Mouse (Mus musculus): ENCODE data around the gene Pkhd1.

The Pkhd1 gene

DNA sequence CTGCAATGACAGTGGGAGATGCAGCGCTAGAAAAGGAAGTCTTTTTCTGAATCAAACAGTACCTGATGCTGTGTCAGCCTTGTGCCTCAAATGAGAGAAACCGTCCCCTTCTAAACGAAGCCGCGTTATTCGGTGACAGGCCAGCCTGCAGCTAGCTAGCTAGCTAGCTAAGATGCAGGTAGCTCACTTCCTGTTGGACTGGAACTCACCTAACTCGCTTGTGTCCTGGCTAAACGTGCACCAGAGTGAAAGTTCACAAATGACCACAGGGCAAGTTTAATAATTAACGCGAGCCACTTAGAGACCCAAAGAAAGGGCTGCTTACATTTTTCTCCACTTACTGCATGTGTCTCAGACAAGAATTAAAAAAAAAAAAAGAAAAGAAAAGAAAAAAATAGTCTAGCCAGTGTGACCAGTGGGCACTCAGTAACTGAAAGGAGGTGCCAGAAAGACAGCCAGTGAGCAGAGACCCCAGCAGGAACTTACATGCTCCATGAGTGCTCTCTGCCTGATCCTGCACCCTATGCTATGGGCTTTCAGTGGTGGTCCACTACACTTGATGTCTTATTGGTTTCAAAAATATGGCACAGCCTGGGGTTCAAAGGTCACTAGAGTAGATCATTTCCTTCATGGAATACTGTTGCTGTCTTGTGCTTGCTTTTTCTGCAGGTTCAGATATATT lies at the start of gene Pkhd1:
TSS of gene Pkhd1 (minus strand) at position 216 of the 682 bp plus-strand sequence.
- DNase-seq, result no peak

GRCm38 (mm10) chr1:20667567-20667966 lies 49.7 kb upstream of the Pkhd1 start:
- no peak for DNase-seq

GRCm38 (mm10) chr1:20666233-20666632 lies 48.4 kb upstream of the Pkhd1 start:
- DNase-seq, result no peak

DNA sequence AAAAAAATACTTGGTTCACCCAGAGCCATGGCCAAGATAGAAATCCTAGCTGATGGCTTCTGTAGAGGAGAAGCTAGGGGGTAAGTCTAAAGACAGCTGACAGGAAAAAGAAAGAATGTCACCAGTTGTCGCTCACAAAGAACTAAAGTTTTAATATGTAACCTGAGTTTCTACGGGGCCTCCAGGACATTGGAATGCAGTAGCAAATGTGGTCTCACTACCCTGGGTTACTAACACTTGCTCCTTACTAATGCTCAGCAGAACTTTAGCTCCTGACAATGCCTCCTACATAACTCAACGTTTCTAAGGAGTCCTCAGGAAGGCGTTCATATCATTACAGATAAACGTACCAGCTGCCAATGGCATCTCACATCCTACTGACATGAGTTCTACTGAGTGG lies 37.2 kb upstream of the Pkhd1 start:
- no peak for DNase-seq

DNA sequence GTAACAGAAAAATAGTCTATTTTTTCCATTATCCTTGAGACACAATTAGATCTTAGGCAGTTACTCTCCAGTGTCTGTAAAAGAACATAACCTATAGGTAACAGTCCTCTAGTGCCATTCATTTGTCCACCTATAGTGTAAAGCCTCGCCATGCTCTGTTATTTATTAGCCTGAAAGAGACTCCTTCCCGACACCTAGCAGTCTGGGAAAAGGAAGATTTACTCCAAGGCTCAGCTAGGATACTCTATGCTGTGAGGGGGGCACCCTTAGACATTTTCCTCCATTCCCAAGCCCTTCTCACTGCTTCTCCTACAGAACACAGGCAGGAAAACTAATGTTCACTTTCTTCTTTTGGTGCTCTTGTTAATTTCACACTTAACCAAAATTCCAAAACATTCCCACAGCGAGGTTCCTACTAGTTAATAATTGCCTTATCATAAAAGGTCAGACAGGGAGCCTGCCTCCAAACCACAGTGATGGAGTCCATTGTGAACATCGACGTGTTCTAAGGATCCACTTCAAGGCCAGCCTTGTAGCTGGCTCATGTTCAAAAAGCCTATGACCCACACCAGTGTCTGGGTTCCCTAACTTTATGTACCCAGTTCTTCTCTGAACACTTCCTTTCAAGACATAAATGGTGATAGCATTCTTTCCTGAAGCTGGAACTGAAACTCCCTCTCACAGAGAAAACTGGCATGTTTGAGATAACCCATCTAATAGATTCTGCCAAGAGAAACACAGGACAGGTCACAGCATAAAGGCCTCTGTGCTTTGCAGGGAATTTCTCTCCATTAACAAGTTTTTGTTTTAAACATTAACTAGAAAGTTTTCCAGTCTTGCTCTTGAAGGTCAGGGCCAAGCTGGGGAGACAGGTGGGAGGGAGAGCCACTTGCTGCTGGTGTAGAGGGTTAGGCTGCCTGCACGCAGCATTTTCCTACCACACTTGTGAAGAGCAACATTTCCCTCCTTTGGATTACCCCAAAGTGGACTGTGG lies 35.9 kb upstream of the Pkhd1 start:
- DNase-seq, result no peak

- no peak for DNase-seq
Measured at GRCm38 (mm10) chr1:20634856-20635255, 17.0 kb upstream of the Pkhd1 start.

- no peak for DNase-seq
Measured at GRCm38 (mm10) chr1:20633276-20633869, 15.5 kb upstream of the Pkhd1 start.

DNA sequence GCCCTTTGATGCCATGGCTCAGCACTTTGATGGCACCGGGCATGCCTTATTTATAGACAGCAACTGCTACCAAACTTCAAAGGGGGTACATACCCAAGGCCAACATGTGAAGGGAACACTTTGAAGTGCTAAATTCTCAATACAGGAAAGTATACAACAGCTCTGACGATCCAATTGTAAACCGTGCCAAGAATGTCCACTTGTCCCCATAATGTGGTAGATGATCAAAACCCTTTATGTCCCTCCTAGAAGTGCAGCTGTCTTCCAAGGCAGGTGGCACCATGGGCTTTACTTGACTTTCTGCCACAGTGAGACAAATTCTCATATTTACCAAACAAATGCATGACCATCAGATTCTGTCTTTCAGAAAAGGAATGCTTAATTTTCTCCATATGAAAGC lies 6.7 kb upstream of the Pkhd1 start:
- DNase-seq, result no peak

DNA sequence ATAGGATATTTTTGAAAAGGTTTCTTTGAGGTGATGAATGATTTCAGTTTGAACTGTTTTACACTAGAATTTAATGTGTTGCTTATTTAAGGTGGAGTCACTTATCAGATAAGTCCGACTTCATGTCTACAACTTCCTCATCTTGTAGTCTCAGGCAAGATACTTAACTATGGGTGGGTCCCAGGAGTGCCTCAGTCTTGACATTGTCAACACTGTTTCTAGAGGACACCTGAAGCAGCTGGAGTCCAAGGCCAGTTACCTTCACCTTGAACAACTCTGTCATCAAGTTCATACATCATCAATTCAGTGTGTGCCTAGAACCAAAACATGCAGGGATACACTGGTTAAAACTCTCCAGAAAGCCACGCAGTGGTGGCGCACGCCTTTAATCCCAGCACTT lies 5.5 kb upstream of the Pkhd1 start:
- no peak for DNase-seq

DNA sequence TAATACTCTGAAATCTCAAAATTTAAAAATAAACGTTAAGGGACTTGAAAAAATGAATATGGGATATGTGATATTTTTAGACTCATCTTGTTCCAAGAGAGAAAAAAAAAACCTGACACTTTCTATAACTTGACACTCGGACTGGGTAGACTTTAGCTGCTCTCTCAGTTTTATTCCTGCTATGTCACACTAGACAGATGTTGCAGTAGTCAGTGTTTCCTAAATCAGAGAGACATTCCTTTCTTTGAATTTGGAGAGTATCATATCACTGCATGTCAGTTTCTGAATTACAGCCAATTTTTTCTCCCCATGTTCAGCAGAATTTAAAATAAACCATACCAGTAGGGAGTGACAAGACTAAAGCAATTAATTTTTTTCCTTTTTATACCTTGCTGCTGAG lies 2.7 kb upstream of the Pkhd1 start:
- DNase-seq, result no peak

- no peak for DNase-seq
Measured at GRCm38 (mm10) chr1:20619363-20619762, 1.5 kb upstream of the Pkhd1 start.

DNA sequence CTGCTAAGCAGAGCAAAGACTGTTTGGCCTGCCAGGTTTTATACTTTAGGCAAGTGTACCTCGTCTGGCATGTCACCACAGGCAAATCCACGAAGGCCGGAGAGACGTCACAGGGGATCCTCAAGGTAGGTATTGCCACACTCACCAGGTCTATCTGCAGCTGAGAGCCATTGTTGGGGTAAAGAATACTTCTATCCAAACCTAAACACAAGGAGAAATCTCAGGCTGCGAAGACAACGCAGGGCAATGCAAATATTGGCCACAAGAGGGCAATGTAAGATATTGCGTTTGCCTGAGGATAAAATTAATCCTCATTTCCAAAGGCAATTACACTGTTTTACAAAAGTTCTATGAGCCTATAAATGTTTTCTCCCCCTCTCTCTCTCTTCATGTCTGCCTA lies 5.2 kb downstream of the Pkhd1 start:
- peak; percentile 50 for DNase-seq

- no peak for DNase-seq
Measured at GRCm38 (mm10) chr1:20605489-20605888, 12.4 kb downstream of the Pkhd1 start.

DNA sequence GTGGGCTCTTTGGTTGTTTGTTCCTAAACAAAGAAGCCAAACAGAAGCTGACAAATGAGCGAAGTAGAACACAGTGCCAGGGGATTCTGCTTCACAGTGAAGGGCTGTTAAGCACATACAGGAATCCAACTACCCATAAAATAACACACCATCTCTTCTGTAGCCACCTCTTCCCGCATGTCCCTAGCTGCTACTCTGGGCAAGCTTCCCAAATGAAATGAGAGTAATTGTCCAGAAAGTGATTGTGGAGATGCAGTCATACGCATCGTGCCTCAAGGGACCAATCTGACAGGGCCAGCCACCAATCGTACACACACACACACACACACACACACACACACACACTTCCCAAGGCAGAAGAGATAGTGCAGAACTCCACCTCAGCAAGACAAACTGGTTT lies 27.4 kb downstream of the Pkhd1 start:
- DNase-seq, result no peak

DNA sequence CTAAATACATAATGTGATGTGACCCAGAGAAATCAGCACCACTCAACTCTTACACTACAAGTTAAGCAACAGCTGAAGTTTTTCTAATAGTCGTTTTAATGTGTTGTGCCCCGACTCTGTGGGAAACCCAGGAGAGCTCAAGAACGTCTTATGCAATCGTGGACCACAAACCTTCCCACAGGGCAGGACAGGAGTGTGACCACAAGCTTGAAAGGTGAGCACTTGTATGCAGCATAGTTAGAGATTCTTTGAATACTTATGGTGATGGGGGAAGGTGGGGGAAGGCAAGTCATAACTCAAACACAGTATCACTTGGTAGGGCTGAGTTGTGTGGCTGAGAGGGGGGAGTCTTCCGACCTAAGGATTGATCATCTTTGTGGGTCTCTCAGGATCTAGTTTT lies 46.4 kb downstream of the Pkhd1 start:
- no peak for DNase-seq

- no peak for DNase-seq
Measured at GRCm38 (mm10) chr1:20569430-20569829, 48.4 kb downstream of the Pkhd1 start.

DNA sequence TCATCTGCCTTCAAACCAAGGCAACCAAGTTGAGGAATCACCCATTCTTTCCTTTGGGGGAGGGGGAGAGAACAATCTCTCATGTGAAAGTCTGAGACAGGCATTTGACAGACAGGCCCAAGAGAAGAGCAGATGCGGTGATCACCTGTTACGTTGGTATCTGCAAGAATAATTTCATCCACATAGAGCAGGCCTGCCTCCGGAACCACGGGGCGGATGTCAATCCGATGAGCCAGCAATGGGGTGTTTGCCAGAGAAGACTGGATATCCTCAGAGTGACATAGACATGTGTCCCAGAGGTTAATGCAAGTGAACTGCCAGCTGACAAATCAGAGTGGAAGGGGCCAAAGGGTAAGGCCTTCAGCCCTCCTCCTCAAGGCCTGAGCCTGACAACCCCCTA lies 59.4 kb downstream of the Pkhd1 start:
- DNase-seq, result no peak

DNA sequence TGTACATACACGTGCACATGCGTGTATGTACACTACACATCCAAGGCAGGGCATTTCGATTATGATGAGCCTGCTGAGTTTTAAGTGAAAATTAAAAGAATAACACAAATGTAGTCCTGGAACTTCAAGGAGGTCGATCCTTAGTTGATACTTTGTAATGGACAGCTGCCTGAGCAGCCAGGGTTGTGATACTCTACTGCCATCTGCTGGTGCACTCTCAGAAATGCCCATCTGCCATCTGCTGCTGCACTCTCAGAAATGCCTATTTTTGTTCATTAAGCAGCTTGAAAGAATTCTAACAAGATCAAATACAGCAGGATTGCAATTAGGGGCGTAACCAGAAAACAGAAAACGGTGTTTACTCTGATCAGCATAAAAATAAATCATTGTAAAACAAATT lies 63.5 kb downstream of the Pkhd1 start:
- peak; percentile 35 for DNase-seq

DNA sequence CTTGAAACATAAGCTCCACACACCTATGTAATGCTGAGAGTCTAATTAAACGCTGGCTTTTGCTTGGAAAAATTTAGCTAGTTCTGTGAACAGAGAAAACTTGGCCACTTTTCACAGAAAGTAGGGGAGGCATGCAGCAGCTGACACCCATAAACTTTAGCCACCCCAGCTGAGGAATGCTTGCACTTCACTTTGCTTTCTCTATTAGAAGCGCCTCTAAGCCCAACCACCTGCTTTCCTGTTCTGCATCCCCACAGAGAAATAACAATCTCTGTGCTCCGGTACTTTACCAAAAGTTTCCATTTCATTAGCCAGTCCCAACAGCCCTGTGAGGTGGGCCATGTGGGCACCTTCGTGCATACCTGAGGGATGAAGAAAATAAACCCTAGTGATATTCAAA lies 66.5 kb downstream of the Pkhd1 start:
- DNase-seq, result no peak

GRCm38 (mm10) chr1:20544526-20544925 lies 73.3 kb downstream of the Pkhd1 start:
- DNase-seq, result no peak

DNA sequence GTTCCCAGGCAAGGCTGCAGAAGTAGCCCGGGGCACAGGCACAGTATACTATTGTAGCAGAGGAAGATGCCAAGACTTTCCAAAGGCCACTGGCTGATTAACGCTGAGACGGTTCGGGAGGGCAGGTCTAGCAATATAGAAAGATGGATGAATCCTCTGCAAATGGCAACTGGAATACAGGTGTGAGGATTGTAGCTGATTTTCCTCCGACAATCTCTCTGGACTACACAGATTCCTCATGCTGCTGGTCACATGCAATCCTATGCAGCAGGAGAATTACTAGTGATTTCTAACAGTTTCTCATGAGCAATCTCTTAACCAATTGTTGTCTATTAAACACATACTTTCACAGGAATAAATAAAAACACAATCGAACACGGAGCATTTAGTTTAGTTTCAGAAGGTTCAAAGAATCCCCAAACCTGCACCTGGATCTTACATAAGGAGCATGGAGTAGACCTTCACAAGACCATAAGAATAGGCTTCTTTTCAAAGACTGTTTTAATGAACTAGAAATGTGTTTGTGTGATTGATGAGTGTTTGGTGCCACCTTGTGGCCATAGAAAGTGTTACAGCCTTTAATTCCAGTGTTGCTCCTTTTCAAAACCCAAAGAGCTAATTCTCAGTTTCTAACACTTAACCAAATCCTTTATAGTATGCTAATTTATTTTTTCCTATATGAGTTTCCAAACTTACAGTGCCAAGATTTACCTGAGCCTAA lies 104.3 kb downstream of the Pkhd1 start:
- DNase-seq, result peak; percentile 38

DNA sequence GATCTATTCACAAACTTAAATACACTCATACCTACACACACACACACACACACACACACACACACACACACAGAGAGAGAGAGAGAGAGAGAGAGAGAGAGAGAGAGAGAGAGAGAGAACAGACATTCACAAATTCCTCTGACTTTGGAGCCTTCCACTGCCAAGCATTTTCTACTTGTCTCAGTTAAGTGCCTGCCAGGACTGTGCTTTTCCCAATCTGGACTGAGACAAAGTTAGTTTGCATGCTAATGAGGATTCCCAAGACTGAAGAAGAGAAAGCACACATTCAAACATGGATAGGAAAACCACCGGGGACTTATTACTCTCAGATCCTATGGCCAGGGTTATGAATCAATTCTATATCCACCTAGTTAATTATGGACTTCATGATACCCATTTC lies 118.9 kb downstream of the Pkhd1 start:
- no peak for DNase-seq

GRCm38 (mm10) chr1:20486087-20486486 lies 131.8 kb downstream of the Pkhd1 start:
- DNase-seq, result no peak
